Mouse (Mus musculus) midbrain, embryonic 11.5 days (tissue): ENCODE data around the gene Slc22a12. TPM values are rescaled to one million over a fixed set of nuclear protein-coding genes. Genes with fewer than 3 reads are reported as not detected.

Experiments used
- ATAC-seq: fragments of 200-750 bp; cut with Nextera tagmentation; 2 replicates; pipeline ENCODE4 v1.8.0; 2017; ENCODE audit warnings: moderate TSS enrichment, moderate library complexity; ENCODE audit not compliant: low FRiP score
- DNase-seq: peaks from one replicate; pipeline ENCODE4 v3.0.0; 2015; ENCODE audit warnings: low spot score; ENCODE audit errors: missing footprints
- H3K27ac ChIP-seq: fragments of 300-500 bp; sonication (generic); 2 replicates; pipeline ENCODE4 v1.5.1; 2014; ENCODE audit warnings: low read depth, low read length
- H3K27me3 ChIP-seq: fragments of 300-500 bp; sonication (generic); 2 replicates; pipeline ENCODE4 v1.6.1; 2014; ENCODE audit warnings: mild to moderate bottlenecking, low read length, moderate library complexity, mixed read lengths; ENCODE audit not compliant: control insufficient read depth, insufficient read depth
- H3K36me3 ChIP-seq: fragments of 300-500 bp; sonication (generic); 2 replicates; pipeline ENCODE4 v1.6.1; 2014; ENCODE audit warnings: mild to moderate bottlenecking, low read length, moderate library complexity, mixed read lengths; ENCODE audit not compliant: control insufficient read depth, insufficient read depth
- H3K4me1 ChIP-seq: fragments of 300-500 bp; sonication (generic); 2 replicates; pipeline ENCODE4 v1.6.1; 2014; ENCODE audit warnings: low read length; ENCODE audit not compliant: control insufficient read depth, insufficient read depth
- H3K4me2 ChIP-seq: fragments of 300-500 bp; sonication (generic); 2 replicates; pipeline ENCODE4 v1.6.1; 2014; ENCODE audit warnings: mild to moderate bottlenecking, moderate library complexity
- H3K4me3 ChIP-seq: fragments of 300-500 bp; sonication (generic); 2 replicates; pipeline ENCODE4 v1.5.1; 2014; ENCODE audit warnings: low read depth, low read length
- H3K9ac ChIP-seq: fragments of 300-500 bp; sonication (generic); 2 replicates; pipeline ENCODE4 v1.6.1; 2014; ENCODE audit warnings: low read length
- H3K9me3 ChIP-seq: fragments of 300-500 bp; sonication (generic); 2 replicates; pipeline ENCODE4 v1.6.1; 2016; ENCODE audit warnings: low read length; ENCODE audit not compliant: control insufficient read depth
- WGBS: fragments of 180-500 bp; shearing (Covaris S2); extraction: QIAGEN DNeasy Blood & Tissue Kit; methylation state at CpG from one replicate; pipeline ENCODE4 v1.1.7; 2014; 5-methylcytosine and 5-hydroxymethylcytosine counted together
- polyA plus RNA-seq: library from polyadenylated mRNA; unstranded; fragments of >200 nt; fragmentation: Nextera tagmentation; extraction: Ambion mirVana; gene quantifications from 2 replicates; pipeline ENCODE4 v1.2.1, GENCODE M21; 2014

Gene Slc22a12
- polyA plus RNA-seq, 1 experiment from 2014 or later, result not detected

DNA sequence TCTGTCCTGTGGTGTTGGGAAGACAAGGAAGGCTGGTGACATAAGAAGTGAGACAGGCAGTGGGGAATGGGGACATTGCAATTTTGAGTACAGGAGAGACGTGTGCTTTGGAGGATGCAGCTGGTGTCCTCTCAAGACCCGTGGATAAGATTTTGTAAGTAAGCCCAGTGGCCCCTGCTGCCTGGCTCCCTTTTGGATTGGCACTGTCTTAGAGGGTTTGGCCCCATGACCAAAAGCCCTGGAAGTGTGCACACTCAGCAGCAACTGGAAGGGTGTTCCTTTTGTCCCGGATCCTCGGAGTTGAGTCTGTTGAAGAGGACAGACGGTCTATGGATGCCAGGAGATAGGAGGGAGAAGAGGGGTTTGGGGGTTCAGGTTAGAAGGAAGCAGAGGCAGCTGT, 2.6 kb upstream of the Slc22a12 start:
- WGBS, result 87% methylated on average over 5 of the region's 5 CpGs
- Histone ChIP-seq H3K9me3 (no peaks in the 10 kb centered on the region), H3K4me3 (no peak overlapping the region), H3K27ac (no peak overlapping the region), H3K36me3 (no peaks in the 10 kb centered on the region), H3K4me2 (no peak overlapping the region), H3K4me1 (no peaks in the 10 kb centered on the region), H3K9ac (no peak overlapping the region), H3K27me3 (no peaks in the 10 kb centered on the region)
- ATAC-seq, result no peak
- DNase-seq, result no peak

DNA sequence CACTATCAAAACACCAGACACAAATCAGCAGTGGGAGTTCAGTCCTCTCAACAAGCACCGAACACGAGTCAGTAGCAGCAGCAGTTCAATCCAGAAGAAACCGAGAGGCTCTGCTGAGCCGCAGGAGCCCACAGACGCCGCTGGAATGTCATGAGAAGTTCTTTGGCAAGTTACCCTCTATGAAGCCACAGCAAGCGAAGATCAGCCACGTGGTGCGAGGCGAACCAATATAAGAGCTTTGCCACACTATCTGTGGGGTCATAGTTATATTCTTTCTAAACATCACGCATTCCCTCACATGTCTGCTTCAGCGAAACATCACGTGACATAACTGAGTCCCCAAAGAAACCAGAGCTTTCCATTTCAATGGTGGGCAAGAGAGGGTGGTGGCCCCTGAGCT, 1.9 kb upstream of the Slc22a12 start:
- no peaks in the 10 kb centered on the region for H3K4me1 ChIP-seq
- no peak overlapping the region for H3K27ac ChIP-seq
- H3K27me3 ChIP-seq, result no peaks in the 10 kb centered on the region
- H3K36me3 ChIP-seq, result no peaks in the 10 kb centered on the region
- 91% methylated on average over 13 of the region's 13 CpGs for WGBS
- DNase-seq (no peak), ATAC-seq (no peak)
- H3K9me3 ChIP-seq, result no peaks in the 10 kb centered on the region
- H3K4me3 ChIP-seq, result no peak overlapping the region
- no peak overlapping the region for H3K4me2 ChIP-seq
- no peak overlapping the region for H3K9ac ChIP-seq

DNA sequence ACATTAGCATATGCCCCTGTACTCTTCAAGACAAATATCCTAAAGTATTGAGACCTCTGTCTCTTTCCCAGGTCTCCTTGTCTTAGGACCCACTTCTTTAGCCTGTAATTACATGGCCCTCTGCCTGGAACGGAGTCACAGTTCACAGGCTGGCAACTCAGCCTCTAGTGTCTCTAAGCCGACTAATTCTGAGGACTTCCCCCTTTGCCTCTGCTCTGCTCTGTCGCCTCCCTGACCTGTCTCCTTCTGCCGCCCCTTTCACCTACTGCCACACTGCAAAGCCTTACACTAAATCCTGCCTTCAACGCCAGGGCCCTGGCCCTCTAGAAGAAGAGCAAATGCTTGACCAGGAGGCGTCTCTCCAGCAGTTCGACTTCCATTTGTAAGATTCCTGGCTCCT, 686 bp upstream of the Slc22a12 start:
- Histone ChIP-seq H3K4me2 (no peak overlapping the region), H3K9ac (no peak overlapping the region), H3K4me3 (no peak overlapping the region), H3K27me3 (no peaks in the 10 kb centered on the region), H3K36me3 (no peaks in the 10 kb centered on the region), H3K9me3 (no peaks in the 10 kb centered on the region), H3K27ac (no peak overlapping the region), H3K4me1 (no peaks in the 10 kb centered on the region)
- DNase-seq (no peak), ATAC-seq (no peak)
- WGBS, result 35% methylated on average over 7 of the region's 7 CpGs

DNA sequence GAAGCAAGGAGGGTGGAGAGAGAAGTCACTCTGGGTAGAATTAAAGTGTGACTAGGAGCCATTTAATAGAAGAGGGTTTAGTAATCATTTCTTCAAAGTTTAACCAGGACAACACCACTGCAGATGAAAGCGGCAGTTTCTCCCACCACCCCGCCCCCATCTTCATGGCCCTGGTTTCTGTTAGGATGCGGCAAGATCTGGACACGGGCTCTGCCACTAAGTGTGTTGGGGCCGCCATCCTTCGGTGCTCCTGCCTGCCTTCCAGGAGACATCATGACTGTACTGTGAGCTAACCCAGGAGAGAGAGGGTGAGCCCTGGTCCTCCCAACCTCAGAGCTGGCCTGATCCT, 177 bp upstream of the Slc22a12 start:
- Histone ChIP-seq H3K9ac (no peak overlapping the region), H3K27ac (no peak overlapping the region), H3K4me3 (no peak overlapping the region), H3K4me1 (no peaks in the 10 kb centered on the region), H3K4me2 (no peak overlapping the region), H3K27me3 (no peaks in the 10 kb centered on the region), H3K9me3 (no peaks in the 10 kb centered on the region), H3K36me3 (no peaks in the 10 kb centered on the region)
- 90% methylated on average over 6 of the region's 6 CpGs for WGBS
- DNase-seq, result no peak
- no peak for ATAC-seq

DNA sequence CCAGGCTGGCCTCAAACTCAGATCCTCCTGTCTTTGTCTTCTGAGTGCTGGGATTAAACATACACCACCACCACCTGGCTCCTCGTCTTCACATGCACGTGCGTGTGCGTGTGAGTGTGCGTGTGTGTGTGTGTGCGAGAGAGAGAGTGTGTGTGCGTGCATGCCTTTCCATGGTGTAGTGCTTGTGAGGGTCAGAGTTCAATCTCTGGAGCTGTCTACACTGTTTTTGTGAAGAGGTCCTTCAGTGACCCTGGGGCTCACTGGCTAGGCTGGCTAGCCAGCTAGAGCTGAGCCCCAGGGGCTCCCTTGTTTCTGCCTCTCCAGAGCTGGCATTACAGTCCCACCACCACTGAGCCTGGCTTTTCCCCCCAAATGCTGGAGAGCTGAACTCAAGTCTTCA, 1.3 kb downstream of the Slc22a12 start:
- no peaks in the 10 kb centered on the region for H3K4me1 ChIP-seq
- H3K9ac ChIP-seq, result no peak overlapping the region
- H3K9me3 ChIP-seq, result no peaks in the 10 kb centered on the region
- H3K4me3 ChIP-seq, result no peak overlapping the region
- H3K36me3 ChIP-seq, result no peaks in the 10 kb centered on the region
- H3K27ac ChIP-seq, result no peak overlapping the region
- DNase-seq (no peak), ATAC-seq (no peak)
- no peaks in the 10 kb centered on the region for H3K27me3 ChIP-seq
- 92% methylated on average over 7 of the region's 7 CpGs for WGBS
- no peak overlapping the region for H3K4me2 ChIP-seq

DNA sequence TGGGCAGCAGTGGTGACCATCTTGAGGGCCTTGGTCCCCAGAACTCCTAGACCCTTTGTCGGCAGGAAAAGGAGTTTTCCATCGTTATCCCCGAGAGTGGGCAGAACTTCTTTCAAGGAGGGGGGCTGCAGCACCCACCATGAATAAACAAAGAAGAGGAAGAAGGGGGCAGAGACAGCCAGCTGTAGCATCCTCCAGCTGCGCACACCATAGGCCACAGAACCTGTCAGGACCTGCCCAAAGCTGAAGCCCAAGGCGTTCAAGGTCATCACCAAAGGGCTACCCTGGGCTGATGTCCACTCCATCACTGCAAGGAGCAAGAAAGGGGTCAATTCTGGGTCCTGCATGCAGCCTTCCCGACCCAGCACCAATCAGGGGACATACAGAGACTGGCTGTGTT, 2.6 kb downstream of the Slc22a12 start:
- Histone ChIP-seq H3K4me3 (no peak overlapping the region), H3K27ac (no peak overlapping the region), H3K27me3 (no peaks in the 10 kb centered on the region), H3K4me1 (no peaks in the 10 kb centered on the region), H3K9me3 (no peaks in the 10 kb centered on the region), H3K9ac (no peak overlapping the region), H3K36me3 (no peaks in the 10 kb centered on the region), H3K4me2 (no peak overlapping the region)
- WGBS, result 83% methylated on average over 6 of the region's 6 CpGs
- DNase-seq (no peak), ATAC-seq (no peak)

DNA sequence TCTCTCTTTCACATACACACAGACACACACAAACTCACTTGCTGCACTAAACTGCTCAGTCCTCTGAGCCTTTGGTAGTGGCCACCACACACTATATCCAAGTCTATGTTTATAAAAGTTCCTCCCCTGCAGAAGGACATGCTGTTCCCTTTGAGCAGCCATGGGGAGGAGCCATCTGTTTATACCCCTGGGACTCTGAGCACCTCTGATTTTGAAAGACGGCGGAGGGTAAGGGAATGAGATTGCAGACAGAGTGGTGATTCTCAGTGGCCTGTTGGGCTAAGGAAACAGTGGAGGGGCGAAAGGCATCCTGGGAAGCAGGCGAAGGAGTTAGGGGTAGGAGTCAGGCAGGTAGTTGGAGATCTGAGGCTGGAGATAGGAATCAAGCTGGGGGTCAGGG, 3.2 kb downstream of the Slc22a12 start:
- Histone ChIP-seq H3K4me3 (no peak overlapping the region), H3K27ac (no peak overlapping the region), H3K4me1 (no peaks in the 10 kb centered on the region), H3K36me3 (no peaks in the 10 kb centered on the region), H3K9ac (no peak overlapping the region), H3K27me3 (no peaks in the 10 kb centered on the region), H3K9me3 (no peaks in the 10 kb centered on the region), H3K4me2 (no peak overlapping the region)
- WGBS, result 81% methylated on average over 4 of the region's 4 CpGs
- ATAC-seq, result no peak
- no peak for DNase-seq

DNA sequence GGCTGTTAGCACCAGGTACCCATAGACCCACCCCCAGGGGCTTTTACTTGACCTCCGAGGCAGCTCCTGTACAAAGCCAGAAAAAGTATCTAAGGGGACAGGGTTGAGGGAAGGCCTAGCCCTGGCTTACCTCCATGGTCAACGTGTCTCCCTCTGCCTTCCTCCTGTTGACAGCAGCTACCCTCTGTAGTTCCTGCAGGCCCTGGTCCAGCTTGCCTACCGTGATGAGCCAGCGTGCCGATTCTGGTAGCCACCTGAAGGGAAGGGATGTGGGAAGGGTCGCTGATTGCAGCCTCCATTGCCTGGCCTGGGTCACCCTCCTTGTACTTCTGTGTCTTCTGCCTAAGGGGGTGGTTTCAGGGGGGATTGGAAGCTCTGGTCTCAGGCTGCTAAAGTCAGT, 4.3 kb downstream of the Slc22a12 start:
- WGBS, result 92% methylated on average over 6 of the region's 6 CpGs
- DNase-seq (no peak), ATAC-seq (no peak)
- Histone ChIP-seq H3K27ac (no peak overlapping the region), H3K4me3 (no peak overlapping the region), H3K4me2 (no peak overlapping the region), H3K4me1 (peaks cover 7% of the 10 kb centered on the region), H3K9me3 (no peaks in the 10 kb centered on the region), H3K36me3 (no peaks in the 10 kb centered on the region), H3K27me3 (no peaks in the 10 kb centered on the region), H3K9ac (no peak overlapping the region)

DNA sequence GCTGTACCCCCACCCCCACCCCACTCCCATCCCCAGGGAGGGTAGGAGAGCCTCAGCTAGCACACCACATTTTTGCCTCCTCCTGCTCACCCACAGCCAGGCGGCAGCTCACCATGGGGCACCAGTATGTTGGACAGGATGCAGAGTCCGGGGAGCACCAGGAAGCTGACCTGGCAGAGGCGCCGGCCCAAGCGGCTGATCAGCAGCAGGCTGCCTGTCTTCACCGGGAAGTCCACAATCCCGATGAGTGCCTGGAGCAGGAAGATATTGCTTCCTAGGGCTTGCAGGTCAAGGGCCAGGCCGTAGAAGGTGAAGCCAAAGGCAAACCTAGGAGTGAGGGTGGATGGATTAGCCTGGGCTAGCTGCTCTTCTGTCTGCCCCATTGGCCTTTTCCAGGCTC, 5.3 kb downstream of the Slc22a12 start:
- H3K4me3 ChIP-seq, result no peak overlapping the region
- H3K9me3 ChIP-seq, result no peaks in the 10 kb centered on the region
- H3K4me1 ChIP-seq, result peaks cover 15% of the 10 kb centered on the region
- no peak overlapping the region for H3K4me2 ChIP-seq
- WGBS, result 75% methylated on average over 8 of the region's 8 CpGs
- no peak for DNase-seq
- H3K27ac ChIP-seq, result no peak overlapping the region
- H3K27me3 ChIP-seq, result no peaks in the 10 kb centered on the region
- no peaks in the 10 kb centered on the region for H3K36me3 ChIP-seq
- no peak overlapping the region for H3K9ac ChIP-seq
- ATAC-seq, result no peak

DNA sequence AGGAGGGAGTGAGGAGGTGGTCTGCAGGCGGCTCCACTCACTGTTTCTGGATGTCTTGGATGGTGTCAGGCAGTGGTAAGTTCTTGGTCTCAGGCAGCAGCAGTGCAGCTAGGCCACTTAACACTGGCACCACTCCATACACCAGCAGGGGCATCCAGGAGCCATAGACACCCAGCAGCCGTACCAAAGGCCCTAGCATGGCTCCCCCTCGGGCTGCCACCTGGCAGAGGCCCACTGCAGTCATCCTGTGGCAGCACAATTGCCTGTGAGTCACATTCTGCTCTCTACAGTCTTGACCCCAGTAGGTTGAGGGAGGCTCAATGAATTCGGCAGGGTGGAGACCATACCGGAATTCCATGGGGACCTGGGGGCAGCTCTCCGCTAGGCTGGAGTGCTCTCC, 6.1 kb downstream of the Slc22a12 start:
- Histone ChIP-seq H3K9ac (no peak overlapping the region), H3K4me2 (no peak overlapping the region), H3K27me3 (no peaks in the 10 kb centered on the region; the same call in 1 of the 2 replicates), H3K27ac (no peak overlapping the region), H3K36me3 (no peaks in the 10 kb centered on the region), H3K4me3 (no peak overlapping the region), H3K9me3 (no peaks in the 10 kb centered on the region), H3K4me1 (peaks cover 23% of the 10 kb centered on the region)
- DNase-seq (no peak), ATAC-seq (no peak)
- 63% methylated on average over 6 of the region's 6 CpGs for WGBS
